Mouse (Mus musculus): ENCODE results near the gene Gprc5c. TPM values are rescaled to one million over a fixed set of nuclear protein-coding genes. Genes with fewer than 3 reads are reported as not detected.

Gene Gprc5c
- polyA plus RNA-seq (2014; fragmentation: Illumina TruSeq; extraction: RNeasy Lipid Tissue Mini Kit (QIAGEN cat#74804); ENCODE audit: low read depth, low replicate concordance) = 0.23 TPM

DNA sequence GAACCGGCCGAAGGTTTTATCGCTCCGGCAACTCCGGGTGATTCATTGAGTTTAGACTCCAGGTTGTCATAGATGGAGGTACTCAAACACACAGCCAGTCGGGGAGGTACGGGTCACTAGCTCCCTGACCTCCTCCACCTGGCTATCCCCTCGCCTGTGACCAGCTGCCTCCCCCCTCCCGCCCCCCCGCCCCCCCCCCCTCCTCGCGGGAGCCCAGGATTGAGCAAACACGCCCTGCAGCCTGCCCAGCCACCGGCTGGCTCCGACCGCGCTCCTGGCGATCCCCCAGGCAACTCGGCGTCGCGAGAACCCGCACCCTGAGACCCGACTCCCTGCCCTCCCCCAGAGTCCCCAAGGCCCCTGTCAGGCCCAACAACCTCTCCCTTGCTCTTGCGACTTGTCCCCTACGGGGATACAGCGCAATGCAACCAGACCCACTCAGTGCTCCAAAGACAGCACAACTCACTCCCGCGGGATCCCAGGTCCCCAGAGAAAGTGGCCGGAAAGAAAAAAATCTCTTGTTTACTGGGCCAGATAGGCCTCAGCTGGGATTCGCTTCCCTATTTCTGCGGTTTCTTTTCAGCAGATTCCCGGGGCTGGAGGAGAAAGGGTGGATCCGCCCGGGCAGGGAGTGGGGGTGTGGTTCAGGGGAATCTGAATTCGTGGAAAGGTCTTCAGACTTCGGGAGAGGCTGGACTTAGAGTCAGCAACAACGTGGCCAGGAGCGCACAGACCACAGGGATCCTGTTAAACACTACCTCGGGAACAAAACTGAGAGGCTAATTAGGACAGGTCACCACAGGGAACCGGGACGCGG is at the start of gene Gprc5c:
TSS of gene Gprc5c (plus strand) at position 701 of the 817 bp plus-strand sequence.

GRCm38 (mm10) chr11:114889991-114890518 is 39.1 kb downstream of the Gprc5c start, which contains the start of gene Cd300a:
Gene Cd300a, plus strand, starts transcription at chr11:114890041.

Other genes with a start within 250 kb of the Gprc5c start
- 232 TPM for gene Rpl38, start 182.6 kb upstream of the Gprc5c start, polyA plus RNA-seq (2014; fragmentation: Illumina TruSeq; extraction: RNeasy Lipid Tissue Mini Kit (QIAGEN cat#74804); ENCODE audit: low read depth, low replicate concordance)
- 8.0 TPM for gene Ttyh2, start 175.7 kb upstream of the Gprc5c start, polyA plus RNA-seq (2014; fragmentation: Illumina TruSeq; extraction: RNeasy Lipid Tissue Mini Kit (QIAGEN cat#74804); ENCODE audit: low read depth, low replicate concordance)
- gene Dnaic2, start 123.7 kb upstream of the Gprc5c start, polyA plus RNA-seq (2014; fragmentation: Illumina TruSeq; extraction: RNeasy Lipid Tissue Mini Kit (QIAGEN cat#74804); ENCODE audit: low read depth, low replicate concordance) = 0.35 TPM
- not detected for gene Kif19a, start 85.8 kb upstream of the Gprc5c start, polyA plus RNA-seq (2014; fragmentation: Illumina TruSeq; extraction: RNeasy Lipid Tissue Mini Kit (QIAGEN cat#74804); ENCODE audit: low read depth, low replicate concordance)
- gene Btbd17, start 55.2 kb upstream of the Gprc5c start, polyA plus RNA-seq (2014; fragmentation: Illumina TruSeq; extraction: RNeasy Lipid Tissue Mini Kit (QIAGEN cat#74804); ENCODE audit: low read depth, low replicate concordance) = not detected
- not detected for gene Gpr142, start 52.2 kb upstream of the Gprc5c start, polyA plus RNA-seq (2014; fragmentation: Illumina TruSeq; extraction: RNeasy Lipid Tissue Mini Kit (QIAGEN cat#74804); ENCODE audit: low read depth, low replicate concordance)
- 2.3 TPM for gene Cd300a, start 38.9 kb downstream of the Gprc5c start, polyA plus RNA-seq (2014; fragmentation: Illumina TruSeq; extraction: RNeasy Lipid Tissue Mini Kit (QIAGEN cat#74804); ENCODE audit: low read depth, low replicate concordance)
- gene Cd300lb, start 83.2 kb downstream of the Gprc5c start, polyA plus RNA-seq (2014; fragmentation: Illumina TruSeq; extraction: RNeasy Lipid Tissue Mini Kit (QIAGEN cat#74804); ENCODE audit: low read depth, low replicate concordance) = 1.0 TPM
- gene Cd300c, start 118.0 kb downstream of the Gprc5c start, polyA plus RNA-seq (2014; fragmentation: Illumina TruSeq; extraction: RNeasy Lipid Tissue Mini Kit (QIAGEN cat#74804); ENCODE audit: low read depth, low replicate concordance) = not detected
- 3.6 TPM for gene Cd300ld, start 138.8 kb downstream of the Gprc5c start, polyA plus RNA-seq (2014; fragmentation: Illumina TruSeq; extraction: RNeasy Lipid Tissue Mini Kit (QIAGEN cat#74804); ENCODE audit: low read depth, low replicate concordance)
- gene Cd300c2, start 150.7 kb downstream of the Gprc5c start, polyA plus RNA-seq (2014; fragmentation: Illumina TruSeq; extraction: RNeasy Lipid Tissue Mini Kit (QIAGEN cat#74804); ENCODE audit: low read depth, low replicate concordance) = 1.7 TPM
- gene Cd300ld2, start 165.0 kb downstream of the Gprc5c start, polyA plus RNA-seq (2014; fragmentation: Illumina TruSeq; extraction: RNeasy Lipid Tissue Mini Kit (QIAGEN cat#74804); ENCODE audit: low read depth, low replicate concordance) = not detected
- gene Cd300ld4, start 175.9 kb downstream of the Gprc5c start, polyA plus RNA-seq (2014; fragmentation: Illumina TruSeq; extraction: RNeasy Lipid Tissue Mini Kit (QIAGEN cat#74804); ENCODE audit: low read depth, low replicate concordance) = not detected
- 2.1 TPM for gene Cd300ld5, start 186.6 kb downstream of the Gprc5c start, polyA plus RNA-seq (2014; fragmentation: Illumina TruSeq; extraction: RNeasy Lipid Tissue Mini Kit (QIAGEN cat#74804); ENCODE audit: low read depth, low replicate concordance)
- gene Cd300ld3, start 197.3 kb downstream of the Gprc5c start, polyA plus RNA-seq (2014; fragmentation: Illumina TruSeq; extraction: RNeasy Lipid Tissue Mini Kit (QIAGEN cat#74804); ENCODE audit: low read depth, low replicate concordance) = 2.1 TPM
- gene Cd300e, start 211.0 kb downstream of the Gprc5c start, polyA plus RNA-seq (2014; fragmentation: Illumina TruSeq; extraction: RNeasy Lipid Tissue Mini Kit (QIAGEN cat#74804); ENCODE audit: low read depth, low replicate concordance) = not detected
- 0.23 TPM for gene Rab37, start 240.3 kb downstream of the Gprc5c start, polyA plus RNA-seq (2014; fragmentation: Illumina TruSeq; extraction: RNeasy Lipid Tissue Mini Kit (QIAGEN cat#74804); ENCODE audit: low read depth, low replicate concordance)

All from adrenal gland, adult 10 weeks (tissue).